Mouse (Mus musculus): ENCODE results near the gene Os9. TPM values are rescaled to one million over a fixed set of nuclear protein-coding genes. Genes with fewer than 3 reads are reported as not detected.

The Os9 gene
- polyA plus RNA-seq, 1 experiment from 2014 or later: 47.5 TPM

GRCm38 (mm10) chr10:127061513-127061912, 59.4 kb downstream of the Os9 start:
- H3K4me1 ChIP-seq (ENCODE audit: control insufficient read depth, insufficient read depth, low read length): peaks cover 21% of the 10 kb centered on the region
- H3K27me3 ChIP-seq (ENCODE audit: control insufficient read depth, insufficient read depth, low read length): peaks cover 8% of the 10 kb centered on the region
- no peak overlapping the region for H3K9ac ChIP-seq (ENCODE audit: low read depth, low read length)
- peaks cover 28% of the 10 kb centered on the region for H3K36me3 ChIP-seq (ENCODE audit: control insufficient read depth, insufficient read depth, low read length)
- H3K4me3 ChIP-seq (ENCODE audit: low read length): no peak overlapping the region
- 71% methylated on average over 2 of the region's 2 CpGs for WGBS
- ATAC-seq (ENCODE audit: low FRiP score, low TSS enrichment): no peak
- no peaks in the 10 kb centered on the region for H3K9me3 ChIP-seq (ENCODE audit: control insufficient read depth, low read length)
- no peak overlapping the region for H3K27ac ChIP-seq (ENCODE audit: low read depth, low read length)
- H3K4me2 ChIP-seq (replicated peaks; ENCODE audit: low read depth, low read length): no peak overlapping the region

GRCm38 (mm10) chr10:127061085-127061484, 59.8 kb downstream of the Os9 start:
- H3K4me2 ChIP-seq (replicated peaks; ENCODE audit: low read depth, low read length): no peak overlapping the region
- H3K4me1 ChIP-seq (ENCODE audit: control insufficient read depth, insufficient read depth, low read length): peaks cover 21% of the 10 kb centered on the region
- H3K27ac ChIP-seq (ENCODE audit: low read depth, low read length): no peak overlapping the region
- ATAC-seq (ENCODE audit: low FRiP score, low TSS enrichment): no peak
- no peak overlapping the region; the same call in 1 of the 2 replicates for H3K4me3 ChIP-seq (ENCODE audit: low read length)
- no peaks in the 10 kb centered on the region for H3K9me3 ChIP-seq (ENCODE audit: control insufficient read depth, low read length)
- peaks cover 28% of the 10 kb centered on the region for H3K36me3 ChIP-seq (ENCODE audit: control insufficient read depth, insufficient read depth, low read length)
- WGBS: 41% methylated on average over 5 of the region's 5 CpGs
- no peak overlapping the region for H3K9ac ChIP-seq (ENCODE audit: low read depth, low read length)
- H3K27me3 ChIP-seq (ENCODE audit: control insufficient read depth, insufficient read depth, low read length): peaks cover 8% of the 10 kb centered on the region

- peak within 1 kb of the TSS; percentile 97 for H3K4me2 ChIP-seq (replicated peaks; ENCODE audit: low read depth, low read length)
- 2% methylated on average over 55 of the region's 72 CpGs for WGBS
- H3K27me3 ChIP-seq (ENCODE audit: control insufficient read depth, insufficient read depth, low read length): peaks cover 8% of the 10 kb centered on the region
- peaks cover 24% of the 10 kb centered on the region for H3K36me3 ChIP-seq (ENCODE audit: control insufficient read depth, insufficient read depth, low read length)
- peak within 1 kb of the TSS; percentile 83 for H3K4me3 ChIP-seq (ENCODE audit: low read length)
- H3K9ac ChIP-seq (ENCODE audit: low read depth, low read length): peak within 1 kb of the TSS; percentile 83
- no peaks in the 10 kb centered on the region for H3K9me3 ChIP-seq (ENCODE audit: control insufficient read depth, low read length)
- H3K27ac ChIP-seq (ENCODE audit: low read depth, low read length): 0 out of 2 replicates have a peak within 1 kb of the TSS, but pooled peaks have one; percentile 24
- ATAC-seq (ENCODE audit: low FRiP score, low TSS enrichment): peak; percentile 33
- H3K4me1 ChIP-seq (ENCODE audit: control insufficient read depth, insufficient read depth, low read length): peaks cover 21% of the 10 kb centered on the region
These were observed 60.7 kb downstream of the Os9 start, which contains the start of gene March9 for GRCm38 (mm10) chr10:127059968-127060916. March9 (minus strand) TSS chr10:127060184.

- H3K4me2 ChIP-seq (replicated peaks; ENCODE audit: low read depth, low read length): peak overlapping the region; percentile 97
- ATAC-seq (ENCODE audit: low FRiP score, low TSS enrichment): no peak
- peak overlapping the region; percentile 83 for H3K9ac ChIP-seq (ENCODE audit: low read depth, low read length)
- H3K27me3 ChIP-seq (ENCODE audit: control insufficient read depth, insufficient read depth, low read length): peaks cover 8% of the 10 kb centered on the region
- 1% methylated on average over 32 of the region's 92 CpGs for WGBS
- H3K4me3 ChIP-seq (ENCODE audit: low read length): peak overlapping the region; percentile 83
- H3K4me1 ChIP-seq (ENCODE audit: control insufficient read depth, insufficient read depth, low read length): peaks cover 21% of the 10 kb centered on the region
- peaks cover 16% of the 10 kb centered on the region; the same call in 1 of the 2 replicates for H3K36me3 ChIP-seq (ENCODE audit: control insufficient read depth, insufficient read depth, low read length)
- H3K9me3 ChIP-seq (ENCODE audit: control insufficient read depth, low read length): no peaks in the 10 kb centered on the region
- H3K27ac ChIP-seq (ENCODE audit: low read depth, low read length): 0 out of 2 replicates have a peak overlapping the region, but pooled peaks have one; percentile 24
These were observed 61.6 kb downstream of the Os9 start for GRCm38 (mm10) chr10:127059174-127059967.

- no peak for ATAC-seq (ENCODE audit: low FRiP score, low TSS enrichment)
- no peak overlapping the region for H3K27ac ChIP-seq (ENCODE audit: low read depth, low read length)
- H3K27me3 ChIP-seq (ENCODE audit: control insufficient read depth, insufficient read depth, low read length): peaks cover 8% of the 10 kb centered on the region
- H3K36me3 ChIP-seq (ENCODE audit: control insufficient read depth, insufficient read depth, low read length): peaks cover 16% of the 10 kb centered on the region; the same call in 1 of the 2 replicates
- peak overlapping the region; percentile 83 for H3K4me3 ChIP-seq (ENCODE audit: low read length)
- peaks cover 21% of the 10 kb centered on the region for H3K4me1 ChIP-seq (ENCODE audit: control insufficient read depth, insufficient read depth, low read length)
- 9% methylated on average over 8 of the region's 8 CpGs for WGBS
- peak overlapping the region; percentile 97 for H3K4me2 ChIP-seq (replicated peaks; ENCODE audit: low read depth, low read length)
- H3K9ac ChIP-seq (ENCODE audit: low read depth, low read length): peak overlapping the region; percentile 83; the same call in 1 of the 2 replicates
- H3K9me3 ChIP-seq (ENCODE audit: control insufficient read depth, low read length): no peaks in the 10 kb centered on the region
These were observed 62.2 kb downstream of the Os9 start for GRCm38 (mm10) chr10:127058708-127059107.

- peak; percentile 20; the same call in 1 of the 2 replicates for ATAC-seq (ENCODE audit: low FRiP score, low TSS enrichment)
- peak overlapping the region; percentile 97 for H3K4me2 ChIP-seq (replicated peaks; ENCODE audit: low read depth, low read length)
- peak overlapping the region; percentile 83; the same call in 1 of the 2 replicates for H3K4me3 ChIP-seq (ENCODE audit: low read length)
- H3K9me3 ChIP-seq (ENCODE audit: control insufficient read depth, low read length): no peaks in the 10 kb centered on the region
- H3K4me1 ChIP-seq (ENCODE audit: control insufficient read depth, insufficient read depth, low read length): peaks cover 21% of the 10 kb centered on the region
- WGBS: 1% methylated on average over 9 of the region's 9 CpGs
- H3K36me3 ChIP-seq (ENCODE audit: control insufficient read depth, insufficient read depth, low read length): peaks cover 16% of the 10 kb centered on the region; the same call in 1 of the 2 replicates
- no peak overlapping the region for H3K27ac ChIP-seq (ENCODE audit: low read depth, low read length)
- H3K27me3 ChIP-seq (ENCODE audit: control insufficient read depth, insufficient read depth, low read length): peaks cover 8% of the 10 kb centered on the region
- H3K9ac ChIP-seq (ENCODE audit: low read depth, low read length): no peak overlapping the region; the same call in 1 of the 2 replicates
These were observed 62.8 kb downstream of the Os9 start for GRCm38 (mm10) chr10:127058161-127058560.

GRCm38 (mm10) chr10:127056490-127056889, 64.4 kb downstream of the Os9 start:
- Histone ChIP-seq H3K9ac (ENCODE audit: low read depth, low read length) (no peak overlapping the region), H3K4me3 (ENCODE audit: low read length) (no peak overlapping the region), H3K27ac (ENCODE audit: low read depth, low read length) (no peak overlapping the region), H3K9me3 (ENCODE audit: control insufficient read depth, low read length) (no peaks in the 10 kb centered on the region), H3K4me1 (ENCODE audit: control insufficient read depth, insufficient read depth, low read length) (peaks cover 18% of the 10 kb centered on the region), H3K36me3 (ENCODE audit: control insufficient read depth, insufficient read depth, low read length) (peaks cover 16% of the 10 kb centered on the region; the same call in 1 of the 2 replicates), H3K27me3 (ENCODE audit: control insufficient read depth, insufficient read depth, low read length) (peaks cover 8% of the 10 kb centered on the region), H3K4me2 (replicated peaks; ENCODE audit: low read depth, low read length) (no peak overlapping the region)
- no peak for ATAC-seq (ENCODE audit: low FRiP score, low TSS enrichment)
- WGBS: 83% methylated on average over 20 of the region's 20 CpGs

- ATAC-seq (ENCODE audit: low FRiP score, low TSS enrichment): no peak
- Histone ChIP-seq H3K4me2 (replicated peaks; ENCODE audit: low read depth, low read length) (no peak overlapping the region), H3K36me3 (ENCODE audit: control insufficient read depth, insufficient read depth, low read length) (peaks cover 16% of the 10 kb centered on the region; the same call in 1 of the 2 replicates), H3K27me3 (ENCODE audit: control insufficient read depth, insufficient read depth, low read length) (peaks cover 12% of the 10 kb centered on the region), H3K9ac (ENCODE audit: low read depth, low read length) (no peak overlapping the region), H3K4me1 (ENCODE audit: control insufficient read depth, insufficient read depth, low read length) (peaks cover 13% of the 10 kb centered on the region), H3K27ac (ENCODE audit: low read depth, low read length) (no peak overlapping the region), H3K4me3 (ENCODE audit: low read length) (no peak overlapping the region), H3K9me3 (ENCODE audit: control insufficient read depth, low read length) (no peaks in the 10 kb centered on the region)
- 87% methylated on average over 8 of the region's 8 CpGs for WGBS
These were observed 65.5 kb downstream of the Os9 start for GRCm38 (mm10) chr10:127055406-127055805.

Measured in kidney, embryonic 14.5 days (tissue).